Mouse (Mus musculus) adrenal gland, postnatal 4 days (tissue): ENCODE data around the gene Tln2. TPM values are rescaled to one million over a fixed set of nuclear protein-coding genes. Genes with fewer than 3 reads are reported as not detected.
"Not testable (repeated sequence)": the region's sequence is repeated elsewhere in the genome, so short reads cannot be mapped to it uniquely, and the experiment has no call there.

ENCODE experiments used
- DNase-seq, 2 experiments: peaks; one replicate each; pipeline ENCODE4 v3.0.0; 2021 to 2022; ENCODE audit warnings: low spot score in 2 of 2, mixed read lengths in 2 of 2
- total RNA-seq, 2 experiments: library from RNA; stranded (reverse); gene quantifications; 2 replicates each; pipeline ENCODE4 v1.2.3; 2021

Tln2 gene
- total RNA-seq, 2 experiments from 2014 or later: 42.4 to 46.0 TPM

- no peak for DNase-seq
Measured at GRCm38 (mm10) chr9:67285544-67285943, 274.0 kb downstream of the Tln2 start.

- DNase-seq: no peak
Measured at GRCm38 (mm10) chr9:67281812-67282211, 277.7 kb downstream of the Tln2 start.

- not testable (repeated sequence) for DNase-seq
Measured at GRCm38 (mm10) chr9:67280311-67280710, 279.2 kb downstream of the Tln2 start.

DNA sequence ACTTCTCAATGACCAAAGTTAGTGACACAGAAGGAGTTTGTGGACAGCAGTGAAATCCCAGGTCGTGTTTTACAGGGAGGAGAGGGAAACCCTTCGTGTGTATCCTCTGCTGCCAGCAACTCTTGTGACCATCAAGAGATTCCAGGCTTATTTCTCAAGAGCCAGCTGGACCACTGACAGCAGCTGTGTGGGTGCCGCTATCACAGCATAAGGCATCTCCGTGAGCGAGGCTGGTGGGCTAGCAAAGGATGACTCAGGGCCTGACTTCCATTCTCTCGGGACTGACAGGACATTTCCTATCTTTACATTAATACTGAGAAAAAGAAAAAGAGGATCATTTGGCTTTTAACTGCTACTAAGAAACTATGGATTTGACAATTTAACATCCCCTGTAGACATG lies 283.1 kb downstream of the Tln2 start:
- DNase-seq: no peak

GRCm38 (mm10) chr9:67274296-67274695 lies 285.2 kb downstream of the Tln2 start:
- DNase-seq: no peak

GRCm38 (mm10) chr9:67273362-67273761 lies 286.1 kb downstream of the Tln2 start:
- DNase-seq: no peak

- no peak for DNase-seq
Measured at GRCm38 (mm10) chr9:67270734-67271133, 288.8 kb downstream of the Tln2 start.

DNA sequence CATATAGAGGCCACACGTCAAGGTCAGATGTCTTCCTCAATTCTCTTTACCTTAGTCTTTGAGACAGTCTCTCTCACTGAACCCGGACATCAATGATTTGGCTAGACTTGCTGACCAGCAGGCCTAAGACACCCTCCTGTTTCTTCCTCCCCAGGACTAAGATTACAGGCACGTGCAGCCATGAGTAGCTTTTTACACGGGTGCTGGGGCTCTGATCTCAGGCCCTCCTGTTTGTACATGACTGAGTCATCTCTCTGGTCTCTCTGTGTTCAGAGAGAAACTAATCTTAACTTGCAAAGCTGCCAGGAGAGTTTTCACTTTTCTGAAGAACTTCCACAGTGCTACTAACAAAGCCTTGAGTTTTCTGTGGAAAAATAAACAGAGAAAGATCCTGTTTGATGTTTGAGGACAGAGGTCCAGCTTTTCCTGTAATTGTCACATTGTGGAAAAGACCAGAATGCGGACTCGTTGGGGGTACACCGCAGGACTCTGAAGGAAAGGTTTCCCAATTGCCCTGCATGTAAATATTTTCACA lies 289.4 kb downstream of the Tln2 start:
- DNase-seq: no peak

DNA sequence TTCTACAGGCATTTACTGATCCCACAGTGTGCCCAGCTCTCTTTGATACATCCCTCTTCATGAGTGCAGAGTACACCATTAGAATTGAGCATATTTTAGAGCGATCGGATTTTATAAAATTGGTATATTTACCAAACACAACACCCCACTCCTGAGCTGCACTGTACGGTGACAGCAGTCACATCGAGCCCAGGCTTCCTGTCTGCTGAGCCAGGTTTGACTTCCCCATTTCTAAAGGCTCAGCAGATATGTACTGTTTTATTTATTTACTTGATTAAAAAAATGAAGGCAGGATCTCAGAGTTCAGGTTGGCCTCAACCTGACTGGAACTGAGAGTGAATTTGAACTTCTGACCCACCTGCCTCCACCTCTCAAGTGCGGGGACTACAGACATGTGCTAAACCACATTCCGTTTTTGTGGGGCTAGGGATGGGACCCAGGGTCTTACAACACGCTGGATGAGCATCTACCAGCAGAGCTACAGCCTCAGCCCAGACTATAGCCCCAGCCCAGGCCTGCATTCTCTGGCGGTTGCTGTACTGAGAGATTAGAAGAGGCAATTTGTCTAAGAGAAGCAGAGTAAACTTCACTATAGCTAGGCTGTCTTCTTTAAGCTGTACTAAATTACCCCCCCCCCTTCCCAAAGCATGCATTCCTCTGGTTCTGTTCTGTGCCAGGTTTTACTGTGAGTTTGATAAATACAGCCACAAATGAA lies 292.1 kb downstream of the Tln2 start:
- no peak for DNase-seq

DNA sequence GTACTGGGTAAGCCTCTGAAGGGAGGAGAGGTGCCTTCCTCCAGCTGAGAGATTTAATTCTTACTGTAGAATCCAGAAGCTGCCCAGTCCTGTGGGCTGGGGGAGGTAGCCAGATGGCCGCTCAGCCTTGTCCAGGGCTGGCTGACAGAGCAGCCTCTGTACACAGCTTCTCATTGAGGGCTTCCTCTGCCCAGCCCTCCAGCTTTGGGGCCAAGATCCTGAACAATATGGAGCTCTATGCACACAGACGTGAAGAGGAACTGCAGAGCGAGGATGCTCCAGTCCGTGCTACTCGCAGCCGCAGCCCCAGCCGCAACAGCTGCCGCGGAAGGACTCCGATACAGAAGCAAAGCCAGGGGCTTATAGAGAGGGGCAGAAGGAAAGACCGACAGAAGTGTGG lies 294.0 kb downstream of the Tln2 start:
- no peak for DNase-seq

GRCm38 (mm10) chr9:67264896-67265295 lies 294.6 kb downstream of the Tln2 start:
- no peak for DNase-seq

- DNase-seq: no peak
Measured at GRCm38 (mm10) chr9:67260835-67261599, 298.5 kb downstream of the Tln2 start.

DNA sequence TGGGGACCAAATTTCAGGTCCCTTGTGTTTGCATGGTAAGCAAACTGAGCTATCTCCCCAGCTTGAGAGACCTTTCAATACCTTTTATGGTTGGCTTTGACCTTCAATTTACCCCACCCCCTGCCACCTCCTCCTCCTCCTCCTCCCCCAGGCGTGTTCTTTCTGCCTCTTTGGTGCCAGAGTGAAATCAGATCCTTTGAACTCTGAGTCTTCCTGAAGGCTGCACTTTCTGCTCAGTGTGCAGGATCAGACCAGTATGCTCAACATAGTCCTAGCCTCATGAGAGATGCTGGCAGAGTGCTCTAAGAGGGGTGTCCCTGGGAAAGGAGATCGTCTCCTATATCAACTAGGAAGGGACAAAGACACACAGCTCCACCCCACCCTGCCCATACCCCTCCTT lies 309.4 kb downstream of the Tln2 start:
- DNase-seq: no peak

GRCm38 (mm10) chr9:67247365-67247950 lies 312.0 kb downstream of the Tln2 start:
- no peak for DNase-seq

DNA sequence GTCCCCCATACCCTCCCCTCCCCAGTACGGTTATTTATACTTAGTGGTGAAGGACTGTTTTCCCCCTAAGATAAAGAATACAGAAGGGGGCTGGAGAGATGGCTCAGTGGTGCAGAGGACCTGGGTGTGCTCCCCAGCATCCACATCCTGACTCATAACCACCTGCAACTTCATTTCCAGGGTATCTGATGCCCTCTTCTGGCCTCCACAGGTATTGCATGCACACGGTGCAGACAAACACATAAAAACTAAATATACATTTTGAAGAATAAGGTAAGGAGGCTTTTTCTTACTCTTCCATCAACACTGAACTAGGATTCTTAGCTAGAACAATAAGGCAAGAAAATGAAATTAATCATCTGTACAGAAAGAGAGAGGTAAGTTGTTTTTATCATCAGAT lies 314.2 kb downstream of the Tln2 start:
- DNase-seq: no peak

DNA sequence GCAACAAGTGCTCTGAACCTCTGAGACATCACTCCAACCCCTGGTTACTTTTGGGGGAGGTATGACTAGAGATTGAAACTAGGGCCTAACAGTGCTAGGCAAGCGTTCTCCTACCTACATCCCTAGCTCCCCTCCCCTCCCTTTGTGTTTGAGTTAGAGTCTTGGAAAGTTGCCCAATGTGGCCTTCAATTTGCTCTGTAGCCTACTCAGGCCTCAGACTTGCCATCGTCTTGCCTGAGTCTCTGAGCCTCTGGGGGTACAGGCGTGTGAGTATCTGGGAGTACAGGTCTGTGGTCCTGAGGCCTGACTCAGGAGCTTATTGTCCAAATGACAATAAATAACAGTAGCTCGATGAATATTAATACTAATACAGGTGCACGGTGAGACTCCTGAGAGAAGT lies 317.8 kb downstream of the Tln2 start:
- no peak for DNase-seq

GRCm38 (mm10) chr9:67240456-67240855 lies 319.0 kb downstream of the Tln2 start:
- DNase-seq: no peak

GRCm38 (mm10) chr9:67236987-67237386 lies 322.5 kb downstream of the Tln2 start:
- no peak for DNase-seq

DNA sequence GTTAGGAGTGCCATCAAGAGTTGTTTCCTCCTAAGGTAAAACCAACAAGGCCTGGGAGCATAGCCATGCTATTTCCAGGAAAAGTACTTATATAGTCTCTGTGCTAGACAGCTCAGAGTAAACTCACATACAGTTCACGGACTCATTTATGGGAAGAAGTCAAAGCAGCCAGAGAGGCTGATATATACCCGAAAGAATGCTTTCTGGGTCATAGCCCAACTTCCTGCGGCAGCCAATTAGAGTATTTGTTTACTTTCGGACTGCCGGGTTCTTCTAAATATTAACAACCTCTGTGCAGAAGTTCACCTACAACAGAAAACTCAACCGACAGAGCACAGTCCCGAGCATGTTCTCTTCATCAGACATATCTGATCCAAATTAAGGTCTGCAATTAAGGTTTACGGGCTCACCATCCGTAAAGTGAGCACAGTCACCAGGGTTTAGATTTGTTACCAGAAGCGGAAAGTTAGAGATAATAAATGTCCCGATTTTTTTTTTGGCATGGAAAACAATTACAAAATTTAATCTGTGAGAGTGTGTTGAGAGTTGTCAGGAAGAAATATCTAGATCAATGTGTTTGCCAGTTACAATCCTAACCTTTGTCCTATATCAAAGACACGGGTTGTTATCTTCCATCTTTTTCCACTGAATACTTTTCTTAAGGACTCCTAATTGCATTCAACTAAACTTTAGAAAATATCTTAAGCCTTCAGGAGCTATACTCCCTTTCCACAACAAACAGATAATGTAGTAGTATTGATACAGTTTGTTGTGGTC lies 323.9 kb downstream of the Tln2 start:
- no peak for DNase-seq

- no peak for DNase-seq
Measured at GRCm38 (mm10) chr9:67229033-67229432, 330.5 kb downstream of the Tln2 start.

- DNase-seq: peak in 1 of 2 experiments; percentile 21
Measured at GRCm38 (mm10) chr9:67220388-67220787, 339.1 kb downstream of the Tln2 start.
